Mouse (Mus musculus) midbrain, postnatal 0 days (tissue): Measurements from ENCODE around the gene Lrrk2. TPM values are rescaled to one million over a fixed set of nuclear protein-coding genes. Genes with fewer than 3 reads are reported as not detected.

ENCODE experiments used
- ATAC-seq: fragments of 200-750 bp; cut with Nextera tagmentation; 2 replicates; pipeline ENCODE4 v1.8.0; 2017; ENCODE audit warnings: moderate number of reproducible peaks, mild to moderate bottlenecking, moderate TSS enrichment, moderate library complexity; ENCODE audit not compliant: low FRiP score
- DNase-seq: peaks from one replicate; pipeline ENCODE4 v3.0.0-alpha.2; 2015; ENCODE audit warnings: low spot score
- H3K27ac ChIP-seq: fragments of 300-500 bp; sonication (generic); 2 replicates; pipeline ENCODE4 v1.5.1; 2014; ENCODE audit warnings: low read depth, mild to moderate bottlenecking, low read length, mixed read lengths
- H3K27me3 ChIP-seq: fragments of 300-500 bp; sonication (generic); 2 replicates; pipeline ENCODE4 v1.6.1; 2014; ENCODE audit warnings: low read length, control low read depth, mixed read lengths; ENCODE audit not compliant: insufficient read depth
- H3K36me3 ChIP-seq: fragments of 300-500 bp; sonication (generic); 2 replicates; pipeline ENCODE4 v1.6.1; 2014; ENCODE audit warnings: low read length, control low read depth, mixed read lengths; ENCODE audit not compliant: insufficient read depth
- H3K4me1 ChIP-seq: fragments of 300-500 bp; sonication (generic); 2 replicates; pipeline ENCODE4 v1.6.1; 2014; ENCODE audit warnings: mild to moderate bottlenecking, control low read depth, antibody characterized with exemption, low read length, mixed read lengths; ENCODE audit not compliant: insufficient read depth
- H3K4me2 ChIP-seq: fragments of 300-500 bp; sonication (generic); 2 replicates; pipeline ENCODE4 v1.6.1; 2014; ENCODE audit warnings: low read depth, mild to moderate bottlenecking, low read length, mixed read lengths; ENCODE audit not compliant: poor library complexity, severe bottlenecking
- H3K4me3 ChIP-seq: fragments of 300-500 bp; sonication (generic); 2 replicates; pipeline ENCODE4 v1.5.1; 2014; ENCODE audit warnings: low read depth, mild to moderate bottlenecking, low read length, moderate library complexity
- H3K9ac ChIP-seq: fragments of 300-500 bp; sonication (generic); replicated peaks from 2 replicates; pipeline ENCODE4 v1.6.1; 2014; ENCODE audit warnings: mild to moderate bottlenecking, low read length, moderate library complexity, mixed read lengths; ENCODE audit not compliant: poor library complexity, severe bottlenecking
- H3K9me3 ChIP-seq: fragments of 300-500 bp; sonication (generic); 2 replicates; pipeline ENCODE4 v1.6.1; 2016; ENCODE audit warnings: low read length, control low read depth
- CTCF ChIP-seq: IDR thresholded peaks from 2 replicates; pipeline ENCODE4 v1.5.1; 2016; ENCODE audit warnings: antibody characterized with exemption, mild to moderate bottlenecking
- WGBS: fragments of 180-500 bp; shearing (Covaris S2); extraction: QIAGEN DNeasy Blood & Tissue Kit; methylation state at CpG from one replicate; pipeline ENCODE4 v1.1.7; 2014; 5-methylcytosine and 5-hydroxymethylcytosine counted together
- polyA plus RNA-seq: library from polyadenylated mRNA; unstranded; fragments of >200 nt; fragmentation: Nextera tagmentation; extraction: Ambion mirVana; gene quantifications from 2 replicates; pipeline ENCODE4 v1.2.1, GENCODE M21; 2015
- total RNA-seq: library from RNA; depleted of rRNA; stranded (reverse); fragments of >200 nt; gene quantifications from 2 replicates; pipeline ENCODE4 v1.2.3, GENCODE M21; 2014

Gene Lrrk2
- total and polyA plus RNA-seq, 2 experiments from 2014 or later, result 1.1 to 4.2 TPM

DNA sequence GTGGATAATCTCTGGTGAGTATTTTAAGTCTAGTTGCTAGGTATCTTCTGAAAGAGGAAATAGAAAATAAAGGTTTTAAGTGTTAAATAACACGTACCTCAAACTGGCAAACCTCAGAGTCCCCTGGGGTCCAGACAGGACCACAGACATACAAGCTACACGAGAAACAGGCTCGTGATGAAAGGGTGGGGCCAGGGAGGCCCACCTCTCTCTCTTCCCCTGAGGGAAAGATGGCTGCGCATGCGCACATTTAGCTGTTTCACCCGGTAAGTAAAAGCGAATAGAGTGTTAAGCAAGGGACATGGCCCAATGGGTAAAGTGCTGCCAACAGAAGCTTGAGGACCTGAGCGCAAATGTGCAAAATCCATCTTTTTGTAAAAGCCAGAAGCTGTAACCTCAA lies 38.7 kb upstream of the Lrrk2 start:
- WGBS, result 82% methylated on average over 8 of the region's 8 CpGs
- no peaks in the 10 kb centered on the region for H3K36me3 ChIP-seq
- H3K27ac ChIP-seq, result no peak overlapping the region
- DNase-seq (no peak), ATAC-seq (no peak)
- H3K4me2 ChIP-seq, result no peak overlapping the region
- H3K4me3 ChIP-seq, result no peak overlapping the region
- no peak for TF ChIP-seq CTCF
- H3K27me3 ChIP-seq, result no peaks in the 10 kb centered on the region
- H3K4me1 ChIP-seq, result no peaks in the 10 kb centered on the region
- H3K9me3 ChIP-seq, result no peaks in the 10 kb centered on the region
- no peak overlapping the region for H3K9ac ChIP-seq

DNA sequence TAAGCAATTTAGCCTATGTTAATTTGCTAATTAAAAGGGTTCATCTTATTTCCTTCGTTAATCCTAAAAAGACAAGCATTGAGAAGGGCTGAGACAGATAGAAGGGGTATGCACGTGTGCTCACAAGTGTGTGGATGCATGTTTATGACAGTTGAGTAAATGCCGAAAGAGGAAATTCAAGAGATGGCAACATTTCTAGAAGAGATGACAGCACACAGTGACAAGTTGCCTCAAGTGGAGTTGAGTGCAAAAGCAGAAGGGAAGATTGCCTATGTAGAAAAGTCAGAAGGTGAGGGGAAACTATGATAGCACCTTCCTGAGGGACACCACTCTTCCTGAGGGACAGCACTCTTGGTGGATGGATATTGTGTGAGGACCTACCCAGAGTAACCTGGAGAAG lies 31.3 kb upstream of the Lrrk2 start:
- Histone ChIP-seq H3K27ac (no peak overlapping the region), H3K4me2 (no peak overlapping the region), H3K36me3 (no peaks in the 10 kb centered on the region), H3K9me3 (no peaks in the 10 kb centered on the region), H3K4me3 (no peak overlapping the region), H3K4me1 (no peaks in the 10 kb centered on the region), H3K27me3 (no peaks in the 10 kb centered on the region), H3K9ac (no peak overlapping the region)
- DNase-seq (no peak), ATAC-seq (no peak)
- TF ChIP-seq CTCF, result no peak
- WGBS, result 87% methylated on average over 3 of the region's 3 CpGs

DNA sequence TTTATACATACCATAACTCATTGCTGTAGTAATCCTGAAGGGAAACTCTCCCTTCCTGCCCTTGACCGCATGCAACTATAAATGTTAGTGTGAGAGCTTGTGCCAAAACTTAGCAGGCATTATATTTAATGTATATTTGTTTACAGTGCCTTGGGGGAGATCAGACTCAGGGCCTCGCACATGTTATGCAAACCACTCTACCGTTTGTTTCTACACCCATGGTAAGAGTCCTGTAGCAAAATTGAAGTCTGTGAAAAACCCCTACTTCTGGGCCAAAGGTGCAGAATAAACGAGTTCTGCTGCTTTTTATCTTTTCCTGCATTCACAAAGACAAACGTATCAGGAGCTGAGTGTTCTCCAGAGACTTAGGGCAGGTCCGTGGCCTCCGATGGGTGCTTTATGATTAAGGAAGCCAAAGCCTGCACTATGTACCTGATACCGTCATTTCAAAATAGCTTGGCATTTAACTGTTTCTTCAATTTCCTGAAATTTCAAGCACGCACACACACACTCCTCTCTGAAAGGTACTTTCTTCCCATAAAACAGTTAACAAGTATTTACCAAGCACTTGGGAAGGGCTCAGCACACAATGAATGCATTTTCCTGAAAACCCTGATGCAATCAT lies 30.2 kb upstream of the Lrrk2 start:
- H3K9ac ChIP-seq, result no peak overlapping the region
- 77% methylated on average over 9 of the region's 9 CpGs for WGBS
- H3K27me3 ChIP-seq, result no peaks in the 10 kb centered on the region
- no peak for TF ChIP-seq CTCF
- no peak overlapping the region for H3K27ac ChIP-seq
- H3K4me1 ChIP-seq, result no peaks in the 10 kb centered on the region
- DNase-seq (no peak), ATAC-seq (no peak)
- no peaks in the 10 kb centered on the region for H3K9me3 ChIP-seq
- no peak overlapping the region for H3K4me3 ChIP-seq
- H3K4me2 ChIP-seq, result no peak overlapping the region
- no peaks in the 10 kb centered on the region for H3K36me3 ChIP-seq

DNA sequence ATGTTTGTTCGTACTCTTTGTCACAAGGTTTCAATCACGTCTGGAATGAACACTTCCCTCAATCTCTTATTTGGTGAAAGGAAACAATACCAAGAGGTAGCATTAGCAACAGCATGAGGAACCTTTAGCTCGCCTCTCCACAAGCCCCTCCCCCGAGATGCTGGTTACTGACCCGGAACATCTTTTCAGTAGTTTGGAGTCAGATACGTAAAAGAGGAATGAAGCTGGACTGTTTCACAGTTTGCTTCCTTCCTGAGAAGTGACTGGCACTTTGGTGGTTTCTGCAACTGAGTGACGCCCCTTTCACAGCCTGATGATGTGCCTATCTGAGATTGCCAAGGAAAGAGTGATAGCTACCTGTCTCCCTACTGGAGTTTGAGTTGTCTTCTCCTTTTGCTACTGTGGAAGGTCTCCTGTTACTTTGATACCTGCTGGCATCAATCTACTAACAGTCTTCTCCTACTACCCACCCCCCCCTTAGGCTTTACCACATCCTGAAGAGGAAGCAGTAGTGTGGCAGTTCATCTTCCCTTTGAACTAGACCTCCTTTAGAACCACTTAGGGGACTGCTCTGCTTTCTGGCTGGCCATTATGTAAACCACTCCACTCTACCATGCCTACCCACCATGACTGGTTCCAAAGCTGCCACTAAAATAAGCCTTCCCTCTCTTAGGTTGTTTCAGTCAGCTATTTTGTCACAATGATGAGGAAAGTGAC lies 29.2 kb upstream of the Lrrk2 start:
- Histone ChIP-seq H3K27me3 (no peaks in the 10 kb centered on the region), H3K9me3 (no peaks in the 10 kb centered on the region), H3K4me3 (no peak overlapping the region), H3K9ac (no peak overlapping the region), H3K4me2 (no peak overlapping the region), H3K27ac (no peak overlapping the region), H3K36me3 (no peaks in the 10 kb centered on the region), H3K4me1 (no peaks in the 10 kb centered on the region)
- no peak for ATAC-seq
- TF ChIP-seq CTCF, result no peak
- no peak for DNase-seq
- 66% methylated on average over 7 of the region's 7 CpGs for WGBS

DNA sequence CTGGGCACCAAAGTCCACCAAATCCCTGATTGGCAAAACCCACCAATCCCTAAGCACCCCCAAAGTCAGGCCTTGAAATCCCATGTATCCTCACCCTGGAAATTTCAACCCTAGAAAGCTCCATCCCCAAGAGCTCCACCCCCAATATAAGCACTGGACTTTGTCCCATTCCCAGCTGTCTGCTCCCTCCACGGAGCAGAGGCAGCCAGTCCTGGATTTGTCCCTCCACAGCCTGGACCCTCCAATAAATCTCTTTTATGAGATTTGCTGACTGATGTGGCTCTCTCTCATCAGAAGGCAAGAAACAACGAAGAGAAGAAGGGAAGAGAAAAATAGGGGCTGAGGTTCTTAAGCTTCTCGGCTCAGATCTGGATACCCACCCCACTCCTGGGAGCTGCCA lies 22.7 kb upstream of the Lrrk2 start:
- no peak for DNase-seq
- H3K36me3 ChIP-seq, result no peaks in the 10 kb centered on the region
- TF ChIP-seq CTCF, result no peak
- H3K4me1 ChIP-seq, result no peaks in the 10 kb centered on the region
- 80% methylated on average over 3 of the region's 3 CpGs for WGBS
- H3K27me3 ChIP-seq, result no peaks in the 10 kb centered on the region
- ATAC-seq, result no peak
- no peak overlapping the region for H3K27ac ChIP-seq
- no peak overlapping the region for H3K9ac ChIP-seq
- H3K9me3 ChIP-seq, result no peaks in the 10 kb centered on the region
- no peak overlapping the region for H3K4me2 ChIP-seq
- no peak overlapping the region for H3K4me3 ChIP-seq

DNA sequence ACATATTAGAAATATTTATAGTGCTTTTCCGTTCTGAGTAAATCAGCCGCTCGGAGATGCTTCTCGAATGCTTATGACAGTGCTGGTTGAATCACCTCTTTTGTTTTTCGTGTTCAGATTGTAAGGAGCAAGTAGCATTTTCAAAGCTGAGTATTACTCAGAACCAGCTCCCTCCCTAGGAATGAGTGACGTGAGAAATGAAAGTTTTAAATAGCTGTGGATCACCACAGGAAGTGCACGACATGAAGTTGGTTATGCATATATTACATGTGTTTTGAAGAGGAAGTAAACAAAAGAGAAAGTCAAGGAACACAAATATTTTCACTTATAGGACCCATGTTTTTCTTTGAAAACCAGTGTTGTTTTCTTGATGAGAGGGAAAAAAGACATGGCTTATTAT lies 21.5 kb upstream of the Lrrk2 start:
- ATAC-seq, result no peak

More for the DNA sequence above, 21.5 kb upstream of the Lrrk2 start:
- 75% methylated on average over 7 of the region's 7 CpGs for WGBS
- Histone ChIP-seq H3K4me2 (no peak overlapping the region), H3K4me3 (no peak overlapping the region), H3K9me3 (no peaks in the 10 kb centered on the region), H3K4me1 (no peaks in the 10 kb centered on the region), H3K27me3 (no peaks in the 10 kb centered on the region), H3K27ac (no peak overlapping the region), H3K36me3 (no peaks in the 10 kb centered on the region), H3K9ac (no peak overlapping the region)
- no peak for TF ChIP-seq CTCF
- DNase-seq, result no peak
